Mouse (Mus musculus): ENCODE data around the gene Snx11.

DNA sequence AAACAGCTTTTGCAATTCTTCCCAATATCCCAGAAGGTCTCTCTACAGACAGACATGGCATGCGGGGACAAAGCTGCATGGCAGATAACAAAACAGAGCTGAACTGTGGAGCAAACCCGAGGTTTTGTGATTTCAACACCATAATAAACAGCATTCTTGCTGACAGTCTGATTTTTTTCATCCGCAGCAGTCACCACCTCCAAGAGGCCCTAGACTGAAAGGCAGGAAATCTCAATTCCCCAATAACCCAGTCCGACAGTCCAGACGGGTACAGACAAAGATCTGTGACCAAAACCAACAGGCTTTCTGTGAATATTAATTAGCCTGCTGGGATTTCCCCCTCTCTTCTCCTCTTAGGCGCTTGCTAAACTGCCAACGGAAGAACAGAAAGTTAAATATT lies 1.7 kb downstream of the Snx11 start:
- TF ChIP-seq CTCF (IDR thresholded peaks at IDR 0.05; ENCODE audit: low read depth) = no peak
- no peak for TF ChIP-seq EP300 (IDR thresholded peaks at IDR 0.05; ENCODE audit: low read depth)
